Mouse (Mus musculus) hindbrain, embryonic 14.5 days (tissue): ENCODE data around the gene Ptges2. TPM values are rescaled to one million over a fixed set of nuclear protein-coding genes. Genes with fewer than 3 reads are reported as not detected.

Experiments
- ATAC-seq: fragments of 200-750 bp; cut with Nextera tagmentation; 2 replicates; pipeline ENCODE4 v1.8.0; 2017; ENCODE audit warnings: moderate number of reproducible peaks, mild to moderate bottlenecking, moderate TSS enrichment, moderate library complexity; ENCODE audit not compliant: low FRiP score
- DNase-seq: peaks from one replicate; pipeline ENCODE4 v3.0.0-alpha.2; 2015; ENCODE audit warnings: low spot score
- H3K27ac ChIP-seq: fragments of 300-500 bp; sonication (generic); 2 replicates; pipeline ENCODE4 v1.5.1; 2014; ENCODE audit warnings: mild to moderate bottlenecking, moderate library complexity
- H3K27me3 ChIP-seq: fragments of 300-500 bp; sonication (generic); 2 replicates; pipeline ENCODE4 v1.6.1; 2014; ENCODE audit warnings: mild to moderate bottlenecking, low read length, mixed read lengths; ENCODE audit not compliant: control insufficient read depth, insufficient read depth
- H3K36me3 ChIP-seq: fragments of 300-500 bp; sonication (generic); replicated peaks from 2 replicates; pipeline ENCODE4 v1.6.1; 2014; ENCODE audit not compliant: control insufficient read depth, insufficient read depth
- H3K4me1 ChIP-seq: fragments of 300-500 bp; sonication (generic); replicated peaks from 2 replicates; pipeline ENCODE4 v1.6.1; 2014; ENCODE audit warnings: antibody characterized with exemption, low read length, mixed read lengths; ENCODE audit not compliant: control insufficient read depth, insufficient read depth
- H3K4me2 ChIP-seq: fragments of 300-500 bp; sonication (generic); replicated peaks from 2 replicates; pipeline ENCODE4 v1.6.1; 2014; ENCODE audit warnings: mild to moderate bottlenecking, moderate library complexity
- H3K4me3 ChIP-seq: fragments of 300-500 bp; sonication (generic); replicated peaks from 2 replicates; pipeline ENCODE4 v1.5.1; 2014; ENCODE audit warnings: mild to moderate bottlenecking, low read length
- H3K9ac ChIP-seq: fragments of 300-500 bp; sonication (generic); 2 replicates; pipeline ENCODE4 v1.6.1; 2014
- H3K9me3 ChIP-seq: fragments of 300-500 bp; sonication (generic); 2 replicates; pipeline ENCODE4 v1.6.1; 2016; ENCODE audit warnings: low read length; ENCODE audit not compliant: control insufficient read depth
- WGBS: fragments of 180-500 bp; shearing (Covaris S2); extraction: QIAGEN DNeasy Blood & Tissue Kit; methylation state at CpG from one replicate; pipeline ENCODE4 v1.1.7; 2014; 5-methylcytosine and 5-hydroxymethylcytosine counted together
- polyA plus RNA-seq: library from polyadenylated mRNA; unstranded; fragments of >200 nt; fragmentation: Nextera tagmentation; extraction: Ambion mirVana; gene quantifications from 2 replicates; pipeline ENCODE4 v1.2.1, GENCODE M21; 2014

Gene Ptges2
- 58.1 and 58.9 TPM in 2 replicates for polyA plus RNA-seq

GRCm38 (mm10) chr2:32395484-32395945, at the start of gene Ptges2:
TSS of gene Ptges2 (plus strand) at chr2:32395896.
- H3K27ac ChIP-seq, result peak within 1 kb of the TSS; percentile 89
- H3K9ac ChIP-seq, result peak within 1 kb of the TSS; percentile 92
- peak within 1 kb of the TSS; percentile 81 for H3K4me2 ChIP-seq
- peak within 1 kb of the TSS; percentile 89 for H3K4me3 ChIP-seq
- ATAC-seq, result peak; percentile 92
- H3K4me1 ChIP-seq, result peaks cover 16% of the 10 kb centered on the region
- peaks cover 6% of the 10 kb centered on the region for H3K36me3 ChIP-seq
- WGBS, result under 1% methylated on average over 31 of the region's 31 CpGs
- H3K27me3 ChIP-seq, result no peaks in the 10 kb centered on the region
- DNase-seq, result peak; percentile 87
- no peaks in the 10 kb centered on the region for H3K9me3 ChIP-seq

DNA sequence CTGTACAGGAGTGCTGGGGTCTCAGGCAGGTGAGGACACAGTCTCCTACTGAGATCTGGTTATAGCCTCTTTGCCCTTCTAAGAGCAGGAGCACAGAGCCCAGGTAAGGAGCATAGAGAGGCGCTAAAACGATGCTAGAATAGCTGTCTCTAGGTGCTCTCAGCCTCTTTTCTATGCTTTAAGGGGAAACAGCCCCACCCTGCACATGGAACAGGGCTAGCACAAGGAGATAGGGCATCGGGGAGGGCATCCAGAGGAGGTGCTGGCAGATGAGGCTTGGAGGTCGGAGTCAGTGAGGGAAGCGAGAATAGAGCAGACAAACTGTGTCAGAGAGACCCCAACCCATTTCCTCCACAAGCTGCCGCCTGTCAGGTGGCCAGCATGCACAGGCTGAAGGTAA, 48.7 kb upstream of the Ptges2 start:
- DNase-seq (no peak), ATAC-seq (no peak)
- 80% methylated on average over 6 of the region's 6 CpGs for WGBS
- H3K9me3 ChIP-seq, result no peaks in the 10 kb centered on the region
- H3K36me3 ChIP-seq, result peaks cover 31% of the 10 kb centered on the region
- H3K27me3 ChIP-seq, result no peaks in the 10 kb centered on the region
- no peak overlapping the region for H3K9ac ChIP-seq
- H3K4me1 ChIP-seq, result peaks cover 30% of the 10 kb centered on the region
- no peak overlapping the region for H3K4me2 ChIP-seq
- no peak overlapping the region for H3K27ac ChIP-seq
- H3K4me3 ChIP-seq, result no peak overlapping the region

GRCm38 (mm10) chr2:32348311-32348710, 47.4 kb upstream of the Ptges2 start:
- DNase-seq (no peak), ATAC-seq (no peak)
- WGBS, result 83% methylated on average over 11 of the region's 11 CpGs

GRCm38 (mm10) chr2:32349625-32350255, 46.0 kb upstream of the Ptges2 start:
- H3K9me3 ChIP-seq, result no peaks in the 10 kb centered on the region
- no peak for DNase-seq
- H3K4me1 ChIP-seq, result peaks cover 24% of the 10 kb centered on the region
- no peak overlapping the region for H3K27ac ChIP-seq
- H3K27me3 ChIP-seq, result no peaks in the 10 kb centered on the region
- ATAC-seq, result no peak
- peak overlapping the region; percentile 76; the same call in 1 of the 2 replicates for H3K4me2 ChIP-seq
- no peak overlapping the region for H3K4me3 ChIP-seq
- H3K9ac ChIP-seq, result no peak overlapping the region
- WGBS, result 69% methylated on average over 8 of the region's 8 CpGs
- H3K36me3 ChIP-seq, result peaks cover 27% of the 10 kb centered on the region

More at GRCm38 (mm10) chr2:32348311-32348710, 47.4 kb upstream of the Ptges2 start:
- Histone ChIP-seq H3K9me3 (no peaks in the 10 kb centered on the region), H3K36me3 (peaks cover 31% of the 10 kb centered on the region), H3K27me3 (no peaks in the 10 kb centered on the region), H3K27ac (no peak overlapping the region), H3K9ac (no peak overlapping the region), H3K4me3 (no peak overlapping the region), H3K4me2 (no peak overlapping the region), H3K4me1 (peaks cover 27% of the 10 kb centered on the region)

DNA sequence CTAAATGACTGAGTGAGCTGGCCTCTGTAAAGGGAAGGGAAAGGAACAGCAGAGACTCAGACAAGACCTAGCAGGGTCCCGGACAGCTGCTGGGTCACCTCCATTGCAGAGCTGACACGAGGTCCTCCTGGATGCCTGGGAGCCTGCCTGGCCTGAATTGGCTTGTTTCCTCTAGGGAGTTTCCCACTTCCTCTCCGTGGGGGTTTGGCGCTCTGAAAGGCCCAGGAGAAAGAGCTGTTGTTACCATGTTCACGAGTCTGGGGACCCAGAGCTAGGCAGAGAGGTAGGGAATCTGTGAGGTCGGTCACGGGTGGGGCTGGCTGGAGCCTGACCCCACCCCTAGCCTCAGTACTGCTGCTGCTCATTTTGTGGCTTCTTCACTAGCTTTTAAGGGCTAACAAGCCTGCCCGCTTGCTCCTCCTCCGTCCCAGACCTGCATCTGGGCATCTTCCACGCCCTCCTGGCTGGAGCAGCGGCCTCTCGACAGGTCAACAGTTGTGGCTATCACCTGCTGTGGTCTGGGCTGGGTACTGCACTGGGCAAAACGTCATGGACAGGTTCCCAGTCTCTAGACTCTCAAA, 45.1 kb upstream of the Ptges2 start:
- H3K4me2 ChIP-seq, result peak overlapping the region; percentile 76
- H3K27ac ChIP-seq, result no peak overlapping the region
- H3K4me3 ChIP-seq, result no peak overlapping the region
- H3K9ac ChIP-seq, result peak overlapping the region; percentile 96; the same call in 1 of the 2 replicates
- H3K27me3 ChIP-seq, result no peaks in the 10 kb centered on the region
- peaks cover 24% of the 10 kb centered on the region for H3K4me1 ChIP-seq
- no peaks in the 10 kb centered on the region for H3K9me3 ChIP-seq
- peaks cover 27% of the 10 kb centered on the region for H3K36me3 ChIP-seq
- ATAC-seq (no peak), DNase-seq (no peak)
- 50% methylated on average over 13 of the region's 13 CpGs for WGBS

DNA sequence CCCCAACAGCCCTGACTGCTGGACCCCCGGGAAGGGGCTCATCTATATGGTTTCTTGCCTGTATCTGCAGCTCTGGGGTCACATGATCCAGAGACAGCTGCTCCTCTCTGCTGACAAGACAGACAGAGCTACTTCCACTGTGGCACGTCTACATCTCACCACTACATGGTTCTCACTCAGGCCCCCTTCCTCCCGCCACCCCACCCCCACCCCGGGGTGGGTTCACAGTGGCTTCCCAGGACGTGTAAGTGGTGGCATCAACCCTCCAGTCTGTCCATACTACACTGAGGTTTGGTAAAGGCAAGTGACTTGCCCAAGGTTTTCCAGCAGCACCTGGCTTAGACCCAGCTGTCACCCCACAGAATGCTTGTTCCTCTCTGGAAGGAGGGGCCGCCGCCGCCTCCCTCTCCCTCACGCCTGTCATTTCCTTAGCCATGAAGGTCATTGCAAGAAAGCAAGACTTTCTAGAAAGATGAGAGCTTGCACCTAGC, 44.2 kb upstream of the Ptges2 start:
- H3K4me2 ChIP-seq, result peak overlapping the region; percentile 76
- no peak for ATAC-seq
- peaks cover 24% of the 10 kb centered on the region for H3K4me1 ChIP-seq

DNA sequence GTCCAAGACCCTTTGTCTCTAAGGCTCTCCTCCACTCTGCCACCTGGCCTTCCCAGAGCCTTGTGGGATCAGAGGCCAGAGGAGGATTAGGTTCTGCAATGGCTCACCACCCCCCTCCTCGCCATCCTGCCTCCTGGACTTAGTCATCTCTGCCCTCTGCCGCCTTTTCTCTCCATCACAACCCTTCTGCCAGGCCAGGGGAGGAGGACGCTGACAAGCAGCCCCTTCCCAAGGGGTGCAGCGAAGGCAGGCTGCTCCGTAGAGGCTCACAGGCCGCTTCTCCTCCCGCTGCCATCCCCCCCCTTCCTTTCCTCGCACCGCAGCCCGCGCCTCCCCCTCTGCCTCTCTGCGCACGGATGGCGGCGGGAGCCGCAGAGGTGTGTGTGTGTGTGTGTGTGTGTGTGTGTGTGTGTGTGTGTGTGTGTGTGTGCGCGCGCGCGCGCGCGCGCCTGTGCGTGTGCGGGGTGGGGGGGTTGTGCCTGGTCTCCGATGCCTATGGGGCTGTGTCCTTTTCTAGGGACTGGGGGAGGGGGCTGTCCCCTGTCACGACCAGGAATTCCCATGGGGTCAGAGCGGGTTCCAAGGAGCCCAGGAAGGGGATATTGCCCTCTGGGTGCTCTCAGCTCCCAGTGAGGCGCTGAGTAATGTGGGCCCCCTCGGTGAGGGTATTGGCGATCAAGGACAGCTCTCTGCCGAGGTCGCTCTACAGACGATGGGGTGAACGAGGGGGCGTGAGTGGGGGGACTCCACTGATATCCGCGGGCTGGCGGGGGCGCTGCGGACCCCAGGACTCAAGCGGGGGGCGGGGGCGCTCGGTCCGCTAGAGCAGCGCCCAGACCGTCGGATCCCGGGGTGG, 43.3 kb upstream of the Ptges2 start, which contains the start of gene Ciz1:
Gene Ciz1 (plus strand): TSS at position 177 of the 856 bp plus-strand sequence.
- peak within 1 kb of the TSS; percentile 97 for H3K27ac ChIP-seq
- H3K4me3 ChIP-seq, result peak within 1 kb of the TSS; percentile 89
- H3K36me3 ChIP-seq, result peaks cover 19% of the 10 kb centered on the region
- H3K27me3 ChIP-seq, result no peaks in the 10 kb centered on the region
- peak; percentile 65 for DNase-seq
- ATAC-seq, result peak; percentile 70
- peaks cover 24% of the 10 kb centered on the region for H3K4me1 ChIP-seq
- WGBS, result under 1% methylated on average over 47 of the region's 52 CpGs
- peak within 1 kb of the TSS; percentile 96 for H3K9ac ChIP-seq
- H3K9me3 ChIP-seq, result no peaks in the 10 kb centered on the region
- peak within 1 kb of the TSS; percentile 76 for H3K4me2 ChIP-seq

More for the DNA sequence above, 44.2 kb upstream of the Ptges2 start:
- H3K27ac ChIP-seq, result peak overlapping the region; percentile 97
- peak overlapping the region; percentile 89 for H3K4me3 ChIP-seq
- no peaks in the 10 kb centered on the region for H3K9me3 ChIP-seq
- 39% methylated on average over 9 of the region's 9 CpGs for WGBS
- peak overlapping the region; percentile 96 for H3K9ac ChIP-seq
- no peaks in the 10 kb centered on the region for H3K27me3 ChIP-seq
- no peak for DNase-seq
- H3K36me3 ChIP-seq, result peaks cover 25% of the 10 kb centered on the region

DNA sequence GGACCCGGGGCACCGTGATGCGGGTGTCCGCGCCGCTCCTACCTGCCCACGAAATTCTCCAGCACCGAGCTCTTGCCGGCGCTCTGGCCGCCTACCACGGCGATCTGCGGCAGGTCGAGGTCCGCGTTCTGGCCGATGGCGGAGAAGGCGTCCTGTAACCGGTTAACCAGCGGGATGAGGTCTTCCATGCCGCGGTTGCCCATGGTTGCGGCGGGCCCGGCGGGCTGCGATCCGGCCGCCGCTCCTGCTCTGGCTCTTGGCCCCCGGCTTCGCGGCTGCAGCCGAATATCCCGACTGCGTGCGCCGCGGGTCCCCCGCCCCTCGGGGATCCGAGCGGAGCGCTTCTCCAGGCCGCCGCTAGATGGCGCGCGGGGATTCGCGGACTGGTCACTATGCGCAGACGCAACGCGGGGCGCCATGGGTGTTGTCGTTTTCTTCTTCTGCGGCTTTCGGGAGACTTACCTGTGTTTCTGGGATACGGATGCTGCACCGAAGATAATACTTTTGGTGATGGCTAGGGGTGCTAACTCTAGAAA, 42.6 kb upstream of the Ptges2 start, which contains the start of gene Dnm1:
Gene Dnm1 (minus strand): TSS at position 332 of the 536 bp plus-strand sequence.
- DNase-seq, result peak; percentile 96
- Histone ChIP-seq H3K9me3 (no peaks in the 10 kb centered on the region), H3K27me3 (no peaks in the 10 kb centered on the region), H3K9ac (peak within 1 kb of the TSS; percentile 96), H3K4me3 (peak within 1 kb of the TSS; percentile 89), H3K4me1 (peaks cover 24% of the 10 kb centered on the region), H3K4me2 (peak within 1 kb of the TSS; percentile 76), H3K36me3 (peaks cover 14% of the 10 kb centered on the region), H3K27ac (peak within 1 kb of the TSS; percentile 97)
- under 1% methylated on average over 62 of the region's 63 CpGs for WGBS
- peak; percentile 71 for ATAC-seq
